Mouse (Mus musculus): ENCODE measurements around the gene Mapk13. TPM values are rescaled to one million over a fixed set of nuclear protein-coding genes. Genes with fewer than 3 reads are reported as not detected.

Gene Mapk13
- polyA plus RNA-seq, 1 experiment from 2014 or later = 8.7 TPM

- Histone ChIP-seq H3K9me3 (no peaks in the 10 kb centered on the region), H3K4me1 (no peaks in the 10 kb centered on the region), H3K4me3 (no peak overlapping the region), H3K27me3 (ENCODE audit: poor library complexity, severe bottlenecking) (no peaks in the 10 kb centered on the region), H3K36me3 (replicated peaks) (peaks cover 100% of the 10 kb centered on the region), H3K27ac (no peak overlapping the region)
- WGBS = 90% methylated on average over 6 of the region's 6 CpGs
- no peak for DNase-seq (ENCODE audit: extremely low spot score, low spot score)
Measured at GRCm38 (mm10) chr17:28824896-28825295, 55.8 kb downstream of the Mapk13 start.

GRCm38 (mm10) chr17:28825359-28826041 lies 56.4 kb downstream of the Mapk13 start:
- Histone ChIP-seq H3K36me3 (replicated peaks) (peaks cover 100% of the 10 kb centered on the region), H3K4me1 (no peaks in the 10 kb centered on the region), H3K27me3 (ENCODE audit: poor library complexity, severe bottlenecking) (no peaks in the 10 kb centered on the region), H3K4me3 (no peak overlapping the region), H3K27ac (no peak overlapping the region), H3K9me3 (no peaks in the 10 kb centered on the region)
- WGBS = 91% methylated on average over 6 of the region's 6 CpGs
- no peak for DNase-seq (ENCODE audit: extremely low spot score, low spot score)

GRCm38 (mm10) chr17:28827665-28828231 lies 58.7 kb downstream of the Mapk13 start:
- H3K4me3 ChIP-seq = no peak overlapping the region
- no peaks in the 10 kb centered on the region for H3K4me1 ChIP-seq
- H3K36me3 ChIP-seq (replicated peaks) = peaks cover 100% of the 10 kb centered on the region
- WGBS = 96% methylated on average over 8 of the region's 8 CpGs
- H3K9me3 ChIP-seq = no peaks in the 10 kb centered on the region
- no peak for DNase-seq (ENCODE audit: extremely low spot score, low spot score)
- H3K27me3 ChIP-seq (ENCODE audit: poor library complexity, severe bottlenecking) = no peaks in the 10 kb centered on the region
- no peak overlapping the region for H3K27ac ChIP-seq

- WGBS = 88% methylated on average over 14 of the region's 14 CpGs
- no peak for DNase-seq (ENCODE audit: extremely low spot score, low spot score)
- Histone ChIP-seq H3K4me1 (no peaks in the 10 kb centered on the region), H3K27me3 (ENCODE audit: poor library complexity, severe bottlenecking) (no peaks in the 10 kb centered on the region), H3K4me3 (no peak overlapping the region), H3K9me3 (no peaks in the 10 kb centered on the region), H3K36me3 (replicated peaks) (peaks cover 100% of the 10 kb centered on the region), H3K27ac (no peak overlapping the region)
Measured at GRCm38 (mm10) chr17:28829120-28829519, 60.0 kb downstream of the Mapk13 start.

Other genes starting within 250 kb of the Mapk13 start
- not detected in 2 replicates for gene Armc12, start 238.5 kb upstream of the Mapk13 start, polyA plus RNA-seq (2016; fragmentation: Nextera tagmentation; extraction: Ambion mirVana)
- gene Clpsl2, start 219.9 kb upstream of the Mapk13 start, polyA plus RNA-seq (2016; fragmentation: Nextera tagmentation; extraction: Ambion mirVana) = not detected in 2 replicates
- not detected in 2 replicates for gene Clps, start 208.5 kb upstream of the Mapk13 start, polyA plus RNA-seq (2016; fragmentation: Nextera tagmentation; extraction: Ambion mirVana)
- 0.41 and 0.45 TPM in 2 replicates for gene Lhfpl5, start 193.7 kb upstream of the Mapk13 start, polyA plus RNA-seq (2016; fragmentation: Nextera tagmentation; extraction: Ambion mirVana)
- gene Srpk1, start 146.6 kb upstream of the Mapk13 start, polyA plus RNA-seq (2016; fragmentation: Nextera tagmentation; extraction: Ambion mirVana) = 128 and 135 TPM in 2 replicates
- 0.50 and 0.58 TPM in 2 replicates for gene Slc26a8, start 79.1 kb upstream of the Mapk13 start, polyA plus RNA-seq (2016; fragmentation: Nextera tagmentation; extraction: Ambion mirVana)
- gene Mapk14, start 78.0 kb upstream of the Mapk13 start, polyA plus RNA-seq (2016; fragmentation: Nextera tagmentation; extraction: Ambion mirVana) = 41.2 and 42.2 TPM in 2 replicates
- gene AC170998.1, start 43.2 kb upstream of the Mapk13 start, polyA plus RNA-seq (2016; fragmentation: Nextera tagmentation; extraction: Ambion mirVana) = 2.6 and 4.3 TPM in 2 replicates
- 8.9 and 12.0 TPM in 2 replicates for gene Brpf3, start 31.8 kb downstream of the Mapk13 start, polyA plus RNA-seq (2016; fragmentation: Nextera tagmentation; extraction: Ambion mirVana)
- not detected in 2 replicates for gene Pnpla1, start 89.1 kb downstream of the Mapk13 start, polyA plus RNA-seq (2016; fragmentation: Nextera tagmentation; extraction: Ambion mirVana)
- 0.02 and 0.11 TPM in 2 replicates for gene 4930539E08Rik, start 146.0 kb downstream of the Mapk13 start, polyA plus RNA-seq (2016; fragmentation: Nextera tagmentation; extraction: Ambion mirVana)
- gene Pxt1, start 174.5 kb downstream of the Mapk13 start, polyA plus RNA-seq (2016; fragmentation: Nextera tagmentation; extraction: Ambion mirVana) = not detected in 2 replicates
- 111 and 113 TPM in 2 replicates for gene Kctd20, start 182.7 kb downstream of the Mapk13 start, polyA plus RNA-seq (2016; fragmentation: Nextera tagmentation; extraction: Ambion mirVana)
- 117 and 119 TPM in 2 replicates for gene Stk38, start 238.7 kb downstream of the Mapk13 start, polyA plus RNA-seq (2016; fragmentation: Nextera tagmentation; extraction: Ambion mirVana)